Mouse (Mus musculus) MEL (cell line): ENCODE data around the gene Gm614. TPM values are rescaled to one million over a fixed set of nuclear protein-coding genes. Genes with fewer than 3 reads are reported as not detected.

ENCODE experiments used
- DNase-seq: peaks from one replicate; pipeline ENCODE4 v3.0.0; 2011; ENCODE audit warnings: low read depth, low spot score
- H3K27ac ChIP-seq: 2 replicates; pipeline ENCODE4 v1.5.1; 2012; ENCODE audit warnings: low read depth, mild to moderate bottlenecking, control low read depth, low read length, moderate library complexity; ENCODE audit not compliant: control insufficient read depth
- H3K27me3 ChIP-seq, 2 experiments: fragments of 150-350 bp in 1 of 2; sonication (generic) in 1 of 2; 2 replicates each; pipeline ENCODE4 v1.6.1; 2012; ENCODE audit warnings: low read length in 2 of 2, mild to moderate bottlenecking in 2 of 2, improper control_type of control experiment in 1 of 2, moderate library complexity in 1 of 2; ENCODE audit not compliant: insufficient read depth in 2 of 2, control insufficient read depth in 1 of 2
- H3K36me3 ChIP-seq, 2 experiments: 2 replicates each; pipeline ENCODE4 v1.6.1; 2012 to 2014; ENCODE audit warnings: low read length in 2 of 2, improper control_type of control experiment in 1 of 2, inconsistent platforms in 1 of 2, mild to moderate bottlenecking in 1 of 2; ENCODE audit not compliant: insufficient read depth in 2 of 2, control insufficient read depth in 1 of 2
- H3K4me1 ChIP-seq, 2 experiments: fragments of 150-350 bp in 1 of 2; sonication (generic) in 1 of 2; 2 replicates each; pipeline ENCODE4 v1.6.1; 2012; ENCODE audit warnings: low read length in 2 of 2, improper control_type of control experiment in 1 of 2, mild to moderate bottlenecking in 1 of 2; ENCODE audit not compliant: insufficient read depth in 2 of 2, control insufficient read depth in 1 of 2
- H3K4me3 ChIP-seq, 2 experiments: fragments of 150-350 bp in 1 of 2; sonication (generic) in 1 of 2; 2 replicates each; pipeline ENCODE4 v1.5.1; 2012; ENCODE audit warnings: low read depth in 2 of 2, low read length in 2 of 2, mild to moderate bottlenecking in 2 of 2, moderate library complexity in 2 of 2, control low read depth in 1 of 2, improper control_type of control experiment in 1 of 2; ENCODE audit not compliant: control insufficient read depth in 1 of 2, insufficient read depth in 1 of 2
- H3K79me2 ChIP-seq: 2 replicates; pipeline ENCODE4 v1.6.1; 2012; ENCODE audit warnings: mild to moderate bottlenecking, low read length, moderate library complexity; ENCODE audit not compliant: control insufficient read depth, poor library complexity, insufficient read depth
- H3K9ac ChIP-seq: 2 replicates; pipeline ENCODE4 v1.6.1; 2012; ENCODE audit warnings: low read depth, mild to moderate bottlenecking, control low read depth, low read length, moderate library complexity; ENCODE audit not compliant: control insufficient read depth, poor library complexity, severe bottlenecking
- H3K9me3 ChIP-seq: fragments of 150-350 bp; sonication (generic); replicated peaks from 2 replicates; pipeline ENCODE4 v1.6.1; 2012; ENCODE audit warnings: mild to moderate bottlenecking, low read length, improper control_type of control experiment, moderate library complexity; ENCODE audit not compliant: insufficient read depth
- CHD1 ChIP-seq: IDR thresholded peaks from 2 replicates; pipeline ENCODE4 v1.6.1; 2012; ENCODE audit warnings: low read depth, mild to moderate bottlenecking, inconsistent platforms, low read length, improper control_type of control experiment
- ELF1 ChIP-seq: IDR thresholded peaks from 2 replicates; pipeline ENCODE4 v1.6.1; 2014; ENCODE audit warnings: low read depth, mild to moderate bottlenecking, inconsistent platforms, low read length, improper control_type of control experiment, moderate library complexity
- EP300 ChIP-seq, 2 experiments: IDR thresholded peaks; 2 replicates each; pipeline ENCODE4 v1.6.1; 2011; ENCODE audit warnings: improper control_type of control experiment in 2 of 2, low read length in 2 of 2, low read depth in 1 of 2, mild to moderate bottlenecking in 1 of 2
- ETS1 ChIP-seq: IDR thresholded peaks from 2 replicates; pipeline ENCODE4 v1.6.1; 2012; ENCODE audit warnings: low read depth, mild to moderate bottlenecking, inconsistent platforms, low read length, improper control_type of control experiment, moderate library complexity
- GABPA ChIP-seq: IDR thresholded peaks from 2 replicates; pipeline ENCODE4 v1.6.1; 2012; ENCODE audit warnings: low read depth, mild to moderate bottlenecking, inconsistent platforms, low read length, improper control_type of control experiment, moderate library complexity
- GATA1 ChIP-seq: IDR thresholded peaks from 2 replicates; pipeline ENCODE4 v1.6.1; 2011; ENCODE audit warnings: low read depth, low read length, improper control_type of control experiment
- HCFC1 ChIP-seq: IDR thresholded peaks from 2 replicates; pipeline ENCODE4 v1.6.1; 2012; ENCODE audit warnings: low read depth, mild to moderate bottlenecking, inconsistent platforms, low read length, improper control_type of control experiment, moderate library complexity
- MAX ChIP-seq: IDR thresholded peaks from 2 replicates; pipeline ENCODE4 v1.6.1; 2011; ENCODE audit warnings: low read length, improper control_type of control experiment
- MYB ChIP-seq: IDR thresholded peaks from 2 replicates; pipeline ENCODE4 v1.6.1; 2011; ENCODE audit warnings: mild to moderate bottlenecking, low read depth, low read length, improper control_type of control experiment
- NELFE ChIP-seq: IDR thresholded peaks from 2 replicates; pipeline ENCODE4 v1.6.1; 2011; ENCODE audit warnings: low read depth, low read length, improper control_type of control experiment
- RCOR1 ChIP-seq: IDR thresholded peaks from 2 replicates; pipeline ENCODE4 v1.6.1; 2012; ENCODE audit warnings: low read depth, mild to moderate bottlenecking, inconsistent platforms, low read length, improper control_type of control experiment
- SIN3A ChIP-seq: IDR thresholded peaks from 2 replicates; pipeline ENCODE4 v1.6.1; 2012; ENCODE audit warnings: low read length, improper control_type of control experiment, inconsistent platforms
- SMC3 ChIP-seq: IDR thresholded peaks from 2 replicates; pipeline ENCODE4 v1.6.1; 2011; ENCODE audit warnings: low read depth, low read length, improper control_type of control experiment
- ZC3H11A ChIP-seq: IDR thresholded peaks from 2 replicates; pipeline ENCODE4 v1.6.1; 2012; ENCODE audit warnings: low read depth, mild to moderate bottlenecking, inconsistent platforms, low read length, improper control_type of control experiment
- ZNF384 ChIP-seq: IDR thresholded peaks from 2 replicates; pipeline ENCODE4 v1.6.1; 2012; ENCODE audit warnings: low read depth, mild to moderate bottlenecking, inconsistent platforms, low read length, improper control_type of control experiment
- polyA plus RNA-seq, 2 experiments: library from polyadenylated mRNA; stranded (reverse) in 1 of 2; unstranded in 1 of 2; fragments of >175 nt in 1 of 2; fragments of >200 nt in 1 of 2; gene quantifications; 2 replicates each; pipeline versions ENCODE4 v1.2.1 to v1.2.4; 2012; ENCODE audit warnings: low replicate concordance in 2 of 2, low read depth in 1 of 2; ENCODE audit not compliant: insufficient read length in 2 of 2, insufficient read depth in 1 of 2, missing spikeins in 1 of 2
- total RNA-seq: library from RNA; depleted of rRNA; stranded (reverse); fragments of 300-350 nt; gene quantifications from 2 replicates; pipeline ENCODE4 v1.2.3, GENCODE M21; 2012

The Gm614 gene
- total and polyA plus RNA-seq, 3 experiments = not detected

DNA sequence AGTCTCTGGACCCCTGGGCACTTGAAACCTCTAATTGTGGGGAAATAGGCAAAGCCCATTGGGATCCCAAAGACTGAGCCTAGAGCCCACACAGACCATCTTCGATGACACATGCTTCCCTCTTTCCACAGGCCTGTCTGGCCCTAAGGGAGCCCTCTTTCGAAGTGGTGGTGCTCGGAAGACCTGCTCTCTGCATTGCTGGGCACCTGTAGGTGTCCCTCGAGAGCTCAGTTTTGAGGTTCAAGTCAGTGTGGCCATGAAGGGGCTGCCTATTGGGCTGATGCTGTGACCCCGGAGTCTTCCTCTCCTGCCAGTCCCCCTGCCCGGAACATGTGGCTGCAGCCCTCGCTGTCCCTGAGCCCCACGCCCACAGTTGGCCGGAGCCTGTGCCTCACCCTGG, 37.9 kb upstream of the Gm614 start:
- no peaks in the 10 kb centered on the region for H3K27me3 ChIP-seq
- no peak for TF ChIP-seq ETS1
- no peak for TF ChIP-seq SMC3
- no peak for TF ChIP-seq GABPA
- TF ChIP-seq GATA1 = no peak
- no peak for TF ChIP-seq NELFE
- TF ChIP-seq RCOR1 = no peak
- no peak for TF ChIP-seq ZC3H11A
- no peak for TF ChIP-seq EP300 (IDR thresholded peaks at IDR 0.05; ENCODE audit: low read depth in 1 of 2, low read length in 2 of 2)
- no peak for TF ChIP-seq MYB
- TF ChIP-seq CHD1 = no peak
- no peak for TF ChIP-seq MAX
- TF ChIP-seq ZNF384 = no peak
- TF ChIP-seq HCFC1 = no peak
- no peak overlapping the region for H3K27ac ChIP-seq
- no peaks in the 10 kb centered on the region for H3K4me1 ChIP-seq
- H3K4me3 ChIP-seq = no peak overlapping the region
- no peaks in the 10 kb centered on the region for H3K79me2 ChIP-seq
- no peaks in the 10 kb centered on the region for H3K36me3 ChIP-seq
- no peak for DNase-seq
- no peak overlapping the region for H3K9ac ChIP-seq
- H3K9me3 ChIP-seq = no peaks in the 10 kb centered on the region

DNA sequence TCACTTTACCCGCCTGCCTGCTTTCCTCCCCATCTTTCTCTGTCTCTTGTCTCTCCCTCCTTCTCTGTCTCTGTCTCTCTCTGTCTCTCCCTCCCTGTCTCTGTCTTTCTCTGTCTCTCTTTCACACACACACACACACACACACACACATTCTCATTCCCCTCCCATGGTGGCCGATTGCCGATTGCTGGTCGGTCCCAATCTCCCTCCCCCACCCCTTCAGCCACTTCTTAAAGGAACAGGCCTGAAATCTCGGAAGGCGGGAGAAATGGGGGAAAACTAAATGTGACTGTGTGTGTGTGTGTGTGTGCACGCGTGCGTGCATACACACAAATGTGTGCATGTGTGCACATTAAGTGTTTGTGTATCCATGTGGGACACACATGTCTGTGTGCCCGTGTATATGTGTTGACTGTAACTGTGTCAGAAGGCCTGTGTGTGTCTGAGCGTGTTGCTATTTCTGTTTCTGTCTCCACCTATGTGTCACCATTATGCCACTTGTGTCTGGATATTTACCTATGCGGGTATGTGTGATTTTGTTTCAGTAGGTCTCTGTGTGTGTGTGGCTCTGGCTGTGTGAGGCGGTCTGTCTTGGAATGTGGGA, 36.7 kb upstream of the Gm614 start:
- Histone ChIP-seq H3K4me3 (no peak overlapping the region), H3K79me2 (no peaks in the 10 kb centered on the region), H3K27ac (no peak overlapping the region), H3K4me1 (no peaks in the 10 kb centered on the region), H3K27me3 (no peaks in the 10 kb centered on the region), H3K36me3 (no peaks in the 10 kb centered on the region), H3K9ac (no peak overlapping the region), H3K9me3 (no peaks in the 10 kb centered on the region)
- no peak for DNase-seq
- TF ChIP-seq MYB (no peak), SIN3A (no peak), ELF1 (no peak)
